Mouse (Mus musculus) layer of hippocampus, adult 11-12 months (tissue): ENCODE results near the gene Tpk1.

Experiments
- DNase-seq: peaks from one replicate; pipeline ENCODE4 v3.0.0; 2022; ENCODE audit warnings: low spot score

Gene Tpk1

GRCm38 (mm10) chr6:43354562-43355241, 311.4 kb downstream of the Tpk1 start:
- DNase-seq: no peak

DNA sequence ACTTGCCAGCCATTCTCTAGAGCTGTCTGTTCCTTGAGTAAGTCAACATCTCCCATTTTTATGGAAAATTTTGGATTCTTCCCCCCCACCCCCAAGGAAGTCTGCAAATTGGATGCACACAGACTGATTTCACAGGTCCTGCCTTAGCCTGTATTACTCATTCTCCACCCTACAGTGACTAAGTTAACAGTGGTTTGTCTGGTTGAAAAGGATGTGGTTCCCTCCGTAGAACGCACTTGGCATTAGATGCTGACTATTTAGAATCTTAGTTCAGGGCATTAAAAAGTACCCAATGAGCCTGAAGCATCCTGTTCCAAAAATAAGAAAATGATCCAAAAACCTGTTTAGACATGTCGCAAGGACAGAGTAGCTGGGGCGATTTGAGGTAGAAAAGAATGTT, 312.6 kb downstream of the Tpk1 start:
- DNase-seq: no peak

DNA sequence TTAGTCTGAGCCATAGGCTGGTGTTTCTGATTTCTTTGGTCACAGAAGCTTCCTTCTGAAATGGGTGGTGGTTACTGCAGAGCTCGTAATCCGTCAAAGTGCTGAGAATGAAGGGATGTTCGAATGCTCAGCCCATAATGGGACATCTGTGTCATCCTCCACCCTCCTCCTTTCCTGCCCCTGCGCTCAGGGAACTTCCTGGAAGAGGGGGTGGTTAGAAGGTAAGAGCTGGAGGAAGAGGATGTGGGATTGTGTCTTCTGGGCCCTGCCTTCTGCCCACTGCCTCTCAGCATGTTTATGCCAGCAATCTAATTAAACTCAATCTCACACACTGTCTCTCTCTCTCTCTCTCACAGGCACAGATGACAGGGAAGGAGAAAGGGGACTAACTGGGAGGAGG, 317.0 kb downstream of the Tpk1 start:
- no peak for DNase-seq

- no peak for DNase-seq
Observed at GRCm38 (mm10) chr6:43347637-43348036, 318.4 kb downstream of the Tpk1 start.

GRCm38 (mm10) chr6:43343006-43343405, 323.1 kb downstream of the Tpk1 start:
- DNase-seq: no peak

DNA sequence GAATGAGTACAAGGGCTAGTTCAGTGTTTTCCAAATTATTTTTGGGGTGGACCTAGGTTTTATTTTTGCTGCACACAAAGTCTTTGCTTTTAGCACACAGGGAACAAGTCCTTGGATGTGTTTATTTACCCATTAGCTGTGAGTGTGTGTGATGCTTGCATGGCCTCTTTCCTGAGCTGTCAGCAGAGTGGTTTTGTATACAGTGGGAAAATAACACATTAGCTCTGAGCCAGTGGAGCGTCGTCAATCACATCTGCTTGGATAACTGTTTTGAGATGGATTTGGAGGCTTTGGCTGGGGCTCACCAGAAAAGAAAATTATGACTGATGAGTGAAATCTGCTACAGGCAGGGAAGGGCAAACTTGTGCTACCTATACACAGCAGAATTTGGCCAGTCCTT, 323.7 kb downstream of the Tpk1 start:
- DNase-seq: no peak

DNA sequence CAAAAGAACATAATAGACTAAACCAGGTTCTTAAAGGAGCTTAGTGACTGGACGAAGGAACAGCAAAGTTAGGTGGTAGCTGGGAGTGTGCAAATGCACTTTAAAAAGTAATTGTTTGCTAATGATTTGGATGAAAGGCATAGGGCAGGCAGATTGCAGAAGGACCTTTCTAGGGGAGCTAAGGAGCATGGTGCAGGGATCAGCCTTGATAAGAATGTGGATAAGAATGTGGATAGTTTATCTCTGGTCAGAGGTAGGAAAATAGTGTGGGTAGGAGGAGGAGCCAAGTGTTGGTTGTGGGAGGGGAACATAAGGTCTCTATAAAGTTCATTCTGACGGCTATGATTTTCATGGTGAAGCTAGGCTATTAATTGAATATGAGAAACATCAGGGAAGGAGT, 327.3 kb downstream of the Tpk1 start:
- no peak for DNase-seq

- no peak for DNase-seq
Observed at GRCm38 (mm10) chr6:43337491-43337961, 328.6 kb downstream of the Tpk1 start.

DNA sequence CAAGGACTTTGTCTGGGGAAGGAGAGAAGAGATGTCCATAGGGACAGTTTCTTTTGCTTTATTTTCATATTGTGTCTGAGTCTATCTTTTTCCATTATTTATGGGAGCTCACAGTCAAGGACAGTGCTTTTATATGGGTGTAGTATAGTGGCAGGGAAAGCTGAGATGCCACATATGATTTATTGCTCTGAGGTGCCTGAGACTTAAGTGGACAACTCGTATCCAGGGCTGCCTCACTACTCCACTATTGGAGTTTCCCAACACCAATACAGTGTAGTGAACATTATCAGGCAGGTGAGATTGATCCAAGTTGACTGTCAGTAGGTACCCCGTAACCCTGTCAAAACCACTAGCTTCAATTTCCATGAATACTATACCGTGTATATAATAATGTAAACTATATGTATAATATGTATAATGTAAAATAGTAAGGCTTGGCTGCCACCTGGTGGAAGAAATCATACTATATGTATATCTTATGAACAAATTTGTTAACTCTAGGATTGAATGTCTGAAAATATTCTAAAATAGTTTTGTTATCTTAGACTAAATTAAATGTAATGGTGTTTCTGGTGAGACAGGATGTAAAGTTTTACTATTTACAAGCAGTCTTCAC, 330.4 kb downstream of the Tpk1 start:
- DNase-seq: no peak

DNA sequence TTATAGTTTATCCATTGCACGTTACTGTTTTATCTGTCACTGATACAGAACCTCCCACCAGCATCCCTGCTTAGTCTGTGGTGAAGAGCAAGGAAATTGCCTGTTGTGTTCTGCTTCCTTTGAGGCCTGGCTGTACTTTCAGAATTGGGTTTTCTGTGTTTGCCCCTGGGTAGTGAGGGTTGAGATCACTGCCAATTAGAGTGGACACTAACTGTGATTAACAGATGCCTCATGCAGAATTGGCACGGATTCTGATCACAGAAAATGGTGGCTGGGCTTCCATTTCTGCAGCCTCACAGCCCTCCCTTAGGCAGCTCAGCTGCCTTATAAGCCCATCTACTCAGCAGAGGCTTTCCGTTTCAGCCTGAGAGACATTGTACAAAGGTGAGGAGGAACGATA, 332.6 kb downstream of the Tpk1 start:
- DNase-seq: no peak

DNA sequence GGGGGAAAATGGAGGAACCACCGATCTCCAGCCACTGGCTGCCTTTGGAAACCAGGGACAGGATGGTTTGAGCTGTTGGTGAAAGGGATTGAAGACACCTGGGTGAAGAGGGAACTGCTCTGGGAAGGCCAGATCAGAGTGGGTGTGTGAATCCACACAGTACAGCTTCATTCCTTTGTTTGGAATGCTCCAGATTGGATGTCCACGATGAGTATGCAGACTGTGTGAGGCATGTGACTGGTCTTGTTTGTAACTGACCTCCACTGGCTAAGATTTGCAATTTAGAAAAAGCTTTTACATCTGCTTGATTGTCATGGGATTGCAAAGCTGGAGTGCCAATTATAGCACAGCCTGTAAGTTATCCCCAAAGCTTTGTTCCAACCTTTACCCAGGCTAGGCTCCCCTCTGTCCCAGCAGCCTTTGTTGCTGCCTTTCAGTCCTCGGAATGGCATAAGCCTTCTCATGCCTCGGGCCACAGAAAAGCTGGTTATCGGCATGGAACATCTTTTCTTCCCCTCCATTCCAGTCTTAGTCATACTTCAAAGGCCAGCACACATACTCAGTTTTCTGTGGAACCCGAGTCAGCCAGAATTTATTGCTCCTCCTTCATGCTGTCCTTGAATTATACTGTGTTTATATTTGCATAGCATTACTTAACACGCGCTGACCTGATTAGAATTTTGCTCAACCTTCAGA, 353.0 kb downstream of the Tpk1 start:
- DNase-seq: no peak

GRCm38 (mm10) chr6:43312546-43312945, 353.5 kb downstream of the Tpk1 start:
- DNase-seq: no peak

DNA sequence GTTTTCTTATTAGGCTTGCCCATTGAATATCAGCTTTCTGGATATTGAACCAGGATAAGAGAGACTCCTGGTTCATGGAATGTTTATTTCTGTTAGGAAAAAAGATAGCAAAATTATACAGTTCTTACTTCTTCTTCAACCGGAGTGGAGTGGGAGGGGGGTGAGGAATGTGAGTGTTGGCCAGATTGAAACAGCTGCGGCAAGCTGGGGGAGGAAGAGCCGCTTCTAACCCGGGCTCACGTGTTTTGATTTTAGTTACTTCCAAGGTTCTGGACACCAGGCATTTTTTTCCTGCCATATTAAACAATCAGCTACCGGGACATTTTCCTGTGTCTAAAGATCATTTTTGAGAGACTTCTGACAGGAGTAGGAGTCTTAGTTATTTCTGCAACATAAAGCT, 356.0 kb downstream of the Tpk1 start:
- DNase-seq: no peak

DNA sequence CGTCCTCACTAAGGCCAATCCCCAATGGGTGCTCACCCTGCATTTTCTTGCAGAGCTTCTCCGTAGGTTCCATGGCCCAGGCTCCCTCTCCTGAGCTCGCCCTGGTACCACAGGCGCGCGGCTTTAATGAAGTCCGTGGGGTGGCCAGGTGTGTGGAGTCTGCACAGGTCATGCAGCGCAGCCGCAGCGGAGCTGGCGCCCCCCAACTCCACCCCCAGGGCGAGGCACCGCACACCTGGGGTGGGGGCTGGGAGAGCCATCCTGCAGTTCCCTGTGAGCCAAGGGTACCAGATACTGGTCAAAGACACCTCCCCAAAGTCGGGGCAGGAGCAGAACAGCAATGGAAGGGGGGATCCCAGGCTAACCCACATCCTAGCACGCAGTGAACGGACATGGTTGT, 356.6 kb downstream of the Tpk1 start, which contains the start of gene Nobox:
Nobox (minus strand) TSS at position 101 of the 400 bp plus-strand sequence.
- DNase-seq: no peak

- no peak for DNase-seq
Observed at GRCm38 (mm10) chr6:43297508-43297850, 368.6 kb downstream of the Tpk1 start.

- peak; percentile 26 for DNase-seq
Observed at GRCm38 (mm10) chr6:43296798-43297507, 369.1 kb downstream of the Tpk1 start.

DNA sequence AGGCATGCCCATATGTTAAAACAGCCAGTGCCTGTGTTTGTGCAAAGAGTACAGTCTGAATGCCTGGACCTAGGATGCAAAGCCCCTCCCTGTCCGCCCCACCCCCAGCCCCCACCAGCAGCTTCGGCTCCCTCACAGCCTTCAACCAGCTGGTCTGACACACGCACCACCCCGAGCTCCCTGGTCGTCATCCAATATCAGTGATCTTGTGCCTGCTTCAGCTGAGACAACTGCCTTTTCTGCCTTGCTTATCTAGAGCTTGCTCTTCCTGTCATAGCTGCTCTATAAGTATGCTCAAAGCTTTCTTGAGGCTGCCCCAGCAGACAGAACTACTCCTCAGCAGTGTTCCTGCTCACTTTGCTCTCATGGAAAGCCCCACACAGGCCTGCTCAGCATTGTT, 370.2 kb downstream of the Tpk1 start:
- DNase-seq: no peak
